Mouse (Mus musculus) urinary bladder, postnatal 25 days (tissue): ENCODE results near the gene Rapgef3.
A peak's percentile ranks its signal among the peaks of the same experiment; 100 is the strongest.

Experiments used
- DNase-seq: peaks from one replicate; pipeline ENCODE4 v3.0.0; 2022; ENCODE audit warnings: low spot score

The Rapgef3 gene

DNA sequence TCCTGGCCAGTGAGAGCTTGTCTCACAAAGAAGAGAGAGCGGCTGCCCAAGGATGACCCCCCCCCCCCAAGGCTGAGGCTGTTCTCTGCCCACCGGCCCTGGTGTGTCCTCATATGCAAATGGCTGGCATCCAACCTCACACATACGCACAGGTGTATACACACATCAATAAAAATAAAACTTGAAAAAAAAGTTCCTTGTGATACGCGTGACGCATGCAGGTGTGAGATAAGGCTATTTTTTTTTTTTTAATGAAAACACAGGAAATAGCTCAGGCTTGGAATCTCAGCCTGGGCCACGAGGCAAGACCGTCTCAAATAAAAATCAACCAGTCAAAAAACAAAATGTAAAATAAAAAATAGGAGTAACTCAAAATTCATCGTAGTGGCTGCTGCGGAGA, 21.5 kb downstream of the Rapgef3 start:
- no peak for DNase-seq

GRCm38 (mm10) chr15:97745331-97745730, 22.4 kb downstream of the Rapgef3 start:
- DNase-seq, result no peak

DNA sequence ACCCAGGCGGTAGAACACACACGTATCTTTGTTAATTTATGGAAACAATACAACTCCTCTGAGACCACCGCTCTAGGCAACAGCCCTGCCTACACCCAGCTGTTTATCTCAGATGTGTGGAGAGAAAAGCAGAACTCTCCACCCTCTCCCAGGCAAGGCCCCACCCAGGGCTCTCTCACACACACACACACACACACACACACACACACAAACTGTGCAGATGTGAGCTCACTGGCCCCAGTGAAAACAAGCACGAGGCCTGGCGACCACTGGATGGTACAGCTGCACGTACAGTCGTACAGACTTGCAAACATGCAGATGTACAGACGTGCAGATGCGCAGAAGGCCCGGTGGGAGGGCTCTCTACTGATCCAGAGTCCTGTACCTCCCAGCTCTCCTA, 22.8 kb downstream of the Rapgef3 start:
- DNase-seq, result no peak

- DNase-seq, result no peak
Observed at GRCm38 (mm10) chr15:97743961-97744525, 23.7 kb downstream of the Rapgef3 start.

- DNase-seq, result no peak
Observed at GRCm38 (mm10) chr15:97743210-97743609, 24.6 kb downstream of the Rapgef3 start.

- DNase-seq, result no peak
Observed at GRCm38 (mm10) chr15:97742600-97742999, 25.2 kb downstream of the Rapgef3 start.

DNA sequence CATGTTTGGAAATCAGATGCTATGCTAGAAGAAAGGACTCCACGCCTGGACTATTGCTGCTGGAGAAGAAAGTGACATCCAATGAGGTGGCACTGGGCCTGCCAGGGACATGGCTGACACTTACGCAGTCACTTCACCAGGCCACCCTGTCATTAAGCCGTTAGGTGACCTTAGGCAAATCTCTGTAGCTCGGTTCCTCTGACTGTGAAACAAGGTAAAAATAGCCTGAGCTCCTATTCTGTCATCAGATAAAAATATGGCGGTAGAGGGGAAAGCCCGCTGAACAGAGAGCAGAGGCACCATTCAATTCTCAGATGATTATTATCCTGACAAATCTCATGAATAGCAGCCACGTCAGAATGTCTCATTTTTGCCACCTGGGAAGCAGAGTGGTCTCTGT, 25.7 kb downstream of the Rapgef3 start:
- DNase-seq, result no peak

DNA sequence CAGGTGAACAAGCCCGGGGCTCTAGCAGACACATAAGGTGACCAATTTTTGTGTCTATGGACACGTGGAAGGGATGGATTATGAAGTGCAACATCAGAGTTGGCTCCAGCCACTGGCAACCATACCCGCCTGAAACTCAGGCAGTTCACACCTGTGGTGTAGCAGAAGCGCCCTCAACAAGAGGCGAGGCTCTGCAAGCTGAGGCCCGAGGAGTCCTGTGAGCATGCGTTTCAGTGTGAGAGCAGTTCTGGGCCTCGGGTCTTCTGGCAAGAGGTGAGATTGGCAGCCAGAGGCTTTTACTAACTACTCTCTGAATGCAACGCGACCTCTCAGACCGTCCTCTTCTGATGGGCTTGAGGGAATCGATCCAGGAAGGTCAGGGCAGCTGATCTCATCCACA, 26.1 kb downstream of the Rapgef3 start:
- no peak for DNase-seq

DNA sequence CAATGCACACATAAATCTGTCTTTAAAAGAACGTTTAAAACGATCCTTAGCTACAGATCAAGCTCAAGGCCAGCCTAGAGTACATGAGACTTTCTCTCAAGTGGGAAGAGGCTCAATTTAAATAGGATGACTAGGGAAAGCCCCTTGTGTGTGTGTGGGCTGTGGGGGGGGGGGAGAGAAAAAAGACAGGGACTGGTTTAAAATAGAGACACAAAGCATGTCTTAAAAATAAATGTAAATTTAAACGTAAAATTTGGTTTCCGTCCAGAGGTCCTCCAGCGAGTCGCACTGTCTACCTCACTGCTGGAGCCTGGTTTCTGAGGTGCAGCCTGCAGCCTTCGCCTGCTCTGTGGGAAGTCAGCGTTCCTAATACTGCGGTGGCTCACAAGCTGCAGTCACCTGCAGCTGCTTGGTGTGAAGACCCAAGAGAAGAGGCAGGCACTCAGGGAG, 27.5 kb downstream of the Rapgef3 start:
- DNase-seq, result no peak

GRCm38 (mm10) chr15:97738923-97739322, 28.8 kb downstream of the Rapgef3 start:
- no peak for DNase-seq

DNA sequence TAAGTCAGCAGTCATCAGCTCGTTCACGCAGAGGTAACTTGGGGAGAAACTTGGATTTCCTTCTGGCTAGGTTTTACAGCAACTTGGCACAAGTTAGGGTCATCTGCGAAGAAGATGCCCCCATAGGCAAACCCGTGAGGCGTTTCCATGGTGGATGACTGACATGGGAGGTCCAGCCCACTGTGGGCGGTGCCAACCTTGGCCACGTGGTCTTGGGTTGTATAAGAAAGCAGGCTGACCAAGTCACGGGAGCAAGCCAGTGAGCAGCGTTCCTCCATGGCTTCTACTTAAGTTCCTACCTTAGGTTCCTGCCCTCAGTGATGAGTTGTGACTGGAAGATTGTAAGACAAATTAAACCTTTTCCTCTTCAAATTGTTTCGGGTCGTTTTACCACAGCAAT, 35.8 kb downstream of the Rapgef3 start:
- DNase-seq, result no peak

GRCm38 (mm10) chr15:97731111-97731510, 36.7 kb downstream of the Rapgef3 start, which contains the start of gene Endou:
TSS of gene Endou (minus strand) at chr15:97731339.
- DNase-seq, result no peak

DNA sequence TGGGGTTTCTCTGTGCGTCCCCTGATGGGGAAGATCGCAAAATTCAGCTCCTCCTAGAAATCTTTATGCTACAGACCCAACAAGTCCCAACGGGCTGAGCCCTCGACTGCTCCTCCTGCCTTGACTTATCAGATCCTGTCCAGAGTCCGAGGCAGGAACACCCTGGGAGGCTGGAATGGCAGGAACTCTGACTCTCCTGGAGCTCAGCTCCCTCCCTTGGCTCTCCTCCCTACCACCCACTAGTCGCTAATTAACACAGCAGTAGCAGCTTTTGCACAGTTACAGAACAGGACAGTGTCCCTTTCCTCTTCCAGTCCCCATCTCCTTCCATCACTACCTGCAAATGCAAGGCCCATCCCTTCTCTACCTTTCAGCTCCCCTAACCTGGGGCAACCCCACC, 37.4 kb downstream of the Rapgef3 start:
- no peak for DNase-seq

- no peak for DNase-seq
Observed at GRCm38 (mm10) chr15:97728804-97729203, 39.0 kb downstream of the Rapgef3 start.

- DNase-seq, result no peak
Observed at GRCm38 (mm10) chr15:97728394-97728793, 39.4 kb downstream of the Rapgef3 start.

- DNase-seq, result no peak
Observed at GRCm38 (mm10) chr15:97727520-97727919, 40.3 kb downstream of the Rapgef3 start.

DNA sequence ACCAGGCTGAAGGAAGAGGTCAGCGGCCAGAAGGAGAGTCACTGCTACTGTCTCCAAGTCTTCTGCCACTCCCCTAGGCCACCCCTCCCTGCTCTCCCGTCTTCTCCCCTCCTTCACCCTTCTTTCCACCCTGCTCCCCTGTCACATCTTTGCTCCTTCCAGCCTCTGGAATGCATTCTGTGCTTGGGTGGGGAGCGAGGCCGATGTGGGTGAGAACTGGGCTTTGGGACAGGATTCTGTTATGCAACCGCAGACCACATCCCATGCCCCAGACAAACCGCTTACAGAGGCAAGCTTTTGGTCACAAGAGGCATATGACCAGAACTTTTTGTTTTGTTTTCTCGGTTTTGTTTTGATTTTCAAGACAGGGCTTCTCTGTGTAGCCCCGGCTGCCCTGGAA, 40.7 kb downstream of the Rapgef3 start:
- DNase-seq, result peak; percentile 19

DNA sequence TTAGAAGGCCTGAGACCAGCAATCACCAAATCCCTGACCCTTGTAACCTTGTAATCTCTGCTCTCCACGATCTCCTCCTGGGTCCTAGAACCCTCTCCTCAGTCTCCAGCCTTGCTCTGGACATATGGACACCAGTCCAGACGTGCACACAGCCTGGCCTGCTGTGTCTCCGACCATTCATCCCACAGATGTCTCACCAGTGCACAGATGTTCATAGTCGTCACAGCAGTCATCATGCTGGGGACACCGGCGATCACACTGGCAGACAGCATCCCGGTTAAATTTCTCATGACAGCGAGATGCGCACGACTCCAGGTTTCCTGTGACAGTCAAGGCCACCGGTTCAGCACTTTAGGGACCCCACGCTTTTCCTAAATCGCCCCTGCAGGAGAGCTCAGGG, 41.5 kb downstream of the Rapgef3 start:
- no peak for DNase-seq

DNA sequence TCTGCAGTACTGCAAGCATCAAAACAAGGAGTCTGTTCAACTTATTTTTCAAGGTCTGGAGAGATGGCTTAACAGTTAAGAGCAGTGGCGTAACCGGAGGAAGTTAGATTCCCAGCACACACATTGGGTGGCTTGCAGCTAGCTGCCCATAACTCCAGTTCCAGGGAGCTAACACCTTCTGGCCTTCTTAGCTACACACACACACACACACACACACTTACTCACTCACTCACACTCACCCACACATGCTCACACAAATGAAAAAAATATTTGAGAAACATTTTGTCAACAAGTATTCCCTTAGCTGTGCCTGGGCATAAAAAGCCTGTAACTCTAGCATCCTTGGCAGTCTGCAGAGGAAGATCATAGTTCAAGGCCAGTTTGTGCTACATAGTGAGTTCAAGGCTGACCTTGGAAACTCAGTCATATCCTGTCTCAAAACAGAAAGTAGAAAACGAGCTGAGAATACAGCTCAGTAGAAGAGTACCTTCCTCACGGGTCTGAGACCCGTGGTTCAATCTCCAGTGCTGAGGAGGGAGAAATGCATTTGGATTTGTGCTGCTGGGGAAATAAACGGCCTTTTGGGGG, 42.5 kb downstream of the Rapgef3 start:
- DNase-seq, result no peak

- peak; percentile 31 for DNase-seq
Observed at GRCm38 (mm10) chr15:97724346-97725197, 43.2 kb downstream of the Rapgef3 start.

DNA sequence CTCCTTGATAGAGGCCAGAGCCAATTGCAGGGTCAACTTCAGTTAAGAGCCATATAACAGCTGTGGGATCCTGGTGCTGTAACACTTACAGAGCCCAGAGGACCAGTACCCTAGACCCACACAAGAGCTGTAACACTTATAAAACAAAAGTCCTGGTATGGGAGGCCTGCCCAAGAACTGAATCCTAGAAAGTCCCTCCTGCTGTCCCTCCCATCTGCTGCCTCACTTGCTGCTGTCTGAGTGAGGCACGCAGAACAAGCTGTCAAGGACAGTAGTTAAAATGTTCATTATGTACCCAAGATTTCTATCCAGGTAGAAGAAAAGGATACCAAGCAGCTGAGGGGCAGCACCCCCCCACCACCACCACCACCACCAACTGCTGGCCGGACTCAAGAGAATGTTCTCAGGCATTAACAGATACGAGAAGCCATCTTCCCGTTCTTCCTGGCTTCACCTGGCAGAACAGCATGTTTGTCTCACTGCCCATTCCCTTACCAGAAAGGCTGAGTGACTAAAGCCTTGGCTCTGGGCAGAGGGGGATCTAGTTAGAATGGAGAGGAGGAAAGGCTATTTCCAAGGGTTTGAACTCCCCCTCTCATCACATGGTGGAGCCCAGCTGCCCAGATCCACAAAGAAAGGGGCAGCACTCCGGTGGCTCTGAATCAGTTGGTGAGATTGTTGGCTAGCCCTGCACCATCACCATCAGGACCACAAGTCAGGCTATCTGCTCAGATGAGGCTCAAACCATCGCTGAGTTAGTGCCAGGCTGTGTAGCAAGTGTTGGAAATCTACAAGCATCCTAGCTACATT, 44.0 kb downstream of the Rapgef3 start:
- no peak for DNase-seq

- DNase-seq, result no peak
Observed at GRCm38 (mm10) chr15:97721008-97721701, 46.6 kb downstream of the Rapgef3 start.
